Mouse (Mus musculus): Measurements from ENCODE around the gene Dapk1.

Gene Dapk1

GRCm38 (mm10) chr13:60695186-60695980 lies 93.6 kb downstream of the Dapk1 start:
- DNase-seq (ENCODE audit: low spot score): no peak

GRCm38 (mm10) chr13:60696323-60696722 lies 94.6 kb downstream of the Dapk1 start:
- no peak for DNase-seq (ENCODE audit: low spot score)

GRCm38 (mm10) chr13:60696741-60697140 lies 95.0 kb downstream of the Dapk1 start:
- no peak for DNase-seq (ENCODE audit: low spot score)

GRCm38 (mm10) chr13:60698021-60698420 lies 96.3 kb downstream of the Dapk1 start:
- no peak for DNase-seq (ENCODE audit: low spot score)

GRCm38 (mm10) chr13:60701671-60702171 lies 100.0 kb downstream of the Dapk1 start:
- no peak for DNase-seq (ENCODE audit: low spot score)

GRCm38 (mm10) chr13:60707541-60708468 lies 106.1 kb downstream of the Dapk1 start:
- no peak for DNase-seq (ENCODE audit: low spot score)

GRCm38 (mm10) chr13:60709136-60709535 lies 107.4 kb downstream of the Dapk1 start:
- no peak for DNase-seq (ENCODE audit: low spot score)

GRCm38 (mm10) chr13:60710963-60711362 lies 109.2 kb downstream of the Dapk1 start:
- no peak for DNase-seq (ENCODE audit: low spot score)

GRCm38 (mm10) chr13:60713537-60713936 lies 111.8 kb downstream of the Dapk1 start:
- DNase-seq (ENCODE audit: low spot score): no peak

GRCm38 (mm10) chr13:60716107-60716506 lies 114.4 kb downstream of the Dapk1 start:
- no peak for DNase-seq (ENCODE audit: low spot score)

- DNase-seq (ENCODE audit: low spot score): no peak
Observed at GRCm38 (mm10) chr13:60717421-60717820, 115.7 kb downstream of the Dapk1 start.

- no peak for DNase-seq (ENCODE audit: low spot score)
Observed at GRCm38 (mm10) chr13:60719581-60719980, 117.8 kb downstream of the Dapk1 start.

GRCm38 (mm10) chr13:60722763-60723162 lies 121.0 kb downstream of the Dapk1 start:
- no peak for DNase-seq (ENCODE audit: low spot score)

- no peak for DNase-seq (ENCODE audit: low spot score)
Observed at GRCm38 (mm10) chr13:60728276-60729054, 126.7 kb downstream of the Dapk1 start.

- DNase-seq (ENCODE audit: low spot score): no peak
Observed at GRCm38 (mm10) chr13:60729055-60729402, 127.3 kb downstream of the Dapk1 start.

- DNase-seq (ENCODE audit: low spot score): no peak
Observed at GRCm38 (mm10) chr13:60730587-60730986, 128.8 kb downstream of the Dapk1 start.

- DNase-seq (ENCODE audit: low spot score): no peak
Observed at GRCm38 (mm10) chr13:60731001-60731400, 129.3 kb downstream of the Dapk1 start.

GRCm38 (mm10) chr13:60735306-60735705 lies 133.6 kb downstream of the Dapk1 start:
- no peak for DNase-seq (ENCODE audit: low spot score)

- DNase-seq (ENCODE audit: low spot score): no peak
Observed at GRCm38 (mm10) chr13:60736421-60737105, 134.8 kb downstream of the Dapk1 start.

- peak; percentile 90 for DNase-seq (ENCODE audit: low spot score)
Observed at GRCm38 (mm10) chr13:60737632-60738324, 136.0 kb downstream of the Dapk1 start.

GRCm38 (mm10) chr13:60738429-60738828 lies 136.7 kb downstream of the Dapk1 start:
- peak; percentile 82 for DNase-seq (ENCODE audit: low spot score)
